Mouse (Mus musculus): ENCODE data around the gene Gm49387. TPM values are rescaled to one million over a fixed set of nuclear protein-coding genes. Genes with fewer than 3 reads are reported as not detected.

The Gm49387 gene
- total RNA-seq, 1 experiment = not detected

DNA sequence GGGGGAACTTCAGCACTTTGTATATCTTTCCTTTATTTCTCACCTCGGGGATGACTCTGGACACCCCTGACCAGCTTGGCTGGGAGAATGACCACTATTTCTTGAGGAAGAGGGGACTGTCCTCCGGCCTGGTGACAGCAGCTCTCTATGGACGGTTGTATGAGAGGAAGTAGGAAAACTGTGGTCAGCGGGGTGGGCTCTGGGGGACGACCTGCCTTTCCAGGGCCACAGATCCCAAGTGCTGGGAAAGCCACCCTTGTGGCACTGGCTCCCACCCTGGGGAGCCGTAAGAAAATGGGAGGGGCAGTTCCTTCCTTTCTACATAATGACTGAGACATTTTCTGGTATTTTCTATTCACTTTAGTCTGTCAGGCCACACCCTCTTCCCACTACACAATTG, 27.1 kb upstream of the Gm49387 start:
- H3K4me3 ChIP-seq (ENCODE audit: insufficient read depth in 1 of 2, low read depth in 1 of 2, low read length in 2 of 2, poor library complexity in 1 of 2, severe bottlenecking in 1 of 2) = no peak overlapping the region
- H3K36me3 ChIP-seq (ENCODE audit: control insufficient read depth, insufficient read depth, low read length, poor library complexity, severe bottlenecking) = no peaks in the 10 kb centered on the region
- H3K27ac ChIP-seq (ENCODE audit: insufficient read depth, low read depth, low read length, poor library complexity, severe bottlenecking) = no peak overlapping the region
- no peak for DNase-seq (ENCODE audit: low read depth, low spot score)
- H3K9me3 ChIP-seq (ENCODE audit: control insufficient read depth, insufficient read depth, low read depth, low read length) = no peaks in the 10 kb centered on the region
- TF ChIP-seq CHD2 (IDR thresholded peaks at IDR 0.05; ENCODE audit: low read depth, low read length) (no peak), HCFC1 (IDR thresholded peaks at IDR 0.05; ENCODE audit: borderline replicate concordance, insufficient read depth, low read length) (no peak), ZNF384 (IDR thresholded peaks at IDR 0.05; ENCODE audit: low read depth, low read length) (no peak)
- H3K4me1 ChIP-seq (ENCODE audit: control insufficient read depth in 2 of 2, insufficient read depth in 2 of 2, low read length in 2 of 2, poor library complexity in 1 of 2) = peaks cover 5 to 19% of the 10 kb centered on the region in 2 experiments; a peak in 3 of 4 replicates
- no peak overlapping the region for H3K9ac ChIP-seq (ENCODE audit: insufficient read depth, low read depth, low read length, poor library complexity, severe bottlenecking)
- in situ Hi-C loops (cut with MboI; ENCODE audit: low sequenced_read_pairs in 2 of 2, unreplicated experiment in 2 of 2) = loop anchor here in 1 of 2 experiments (25.0 kb wide), 1 partner anchor 395 kb away; no protein-coding TSS in a partner anchor

DNA sequence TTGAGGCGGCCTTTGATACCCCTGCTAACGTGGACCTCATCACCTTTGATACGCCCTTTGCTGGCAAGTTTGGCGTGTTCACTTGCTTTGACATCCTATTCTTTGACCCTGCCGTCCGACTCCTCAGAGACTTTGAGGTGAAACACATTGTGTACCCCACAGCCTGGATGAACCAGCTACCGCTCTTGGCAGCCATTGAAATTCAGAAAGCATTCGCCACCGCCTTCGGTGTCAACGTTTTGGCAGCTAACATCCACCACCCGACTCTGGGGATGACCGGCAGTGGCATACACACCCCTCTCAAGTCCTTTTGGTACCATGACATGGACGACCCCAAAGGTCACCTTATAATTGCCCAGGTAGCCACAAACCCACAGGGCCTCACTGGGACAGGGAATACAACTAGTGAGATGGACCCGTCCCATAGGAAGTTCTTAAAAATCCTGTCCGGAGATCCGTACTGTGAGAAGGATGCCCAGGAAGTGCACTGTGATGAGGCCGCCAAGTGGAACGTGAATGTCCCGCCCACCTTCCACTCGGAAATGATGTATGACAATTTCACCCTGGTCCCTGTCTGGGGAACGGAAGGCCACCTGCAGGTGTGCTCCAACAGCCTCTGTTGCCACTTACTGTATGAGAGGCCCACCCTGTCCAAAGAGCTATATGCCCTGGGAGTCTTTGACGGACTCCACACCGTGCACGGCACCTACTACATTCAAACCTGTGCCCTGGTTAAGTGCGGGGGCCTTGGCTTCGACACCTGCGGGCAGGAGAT, 26.4 kb upstream of the Gm49387 start:
- no peak for TF ChIP-seq CHD2 (IDR thresholded peaks at IDR 0.05; ENCODE audit: low read depth, low read length)
- TF ChIP-seq ZNF384 (IDR thresholded peaks at IDR 0.05; ENCODE audit: low read depth, low read length) = no peak
- no peak for TF ChIP-seq ZC3H11A (IDR thresholded peaks at IDR 0.05; ENCODE audit: borderline replicate concordance, low read depth, low read length)
- TF ChIP-seq HCFC1 (IDR thresholded peaks at IDR 0.05; ENCODE audit: borderline replicate concordance, insufficient read depth, low read length) = no peak
- TF ChIP-seq MAFK (IDR thresholded peaks at IDR 0.05; ENCODE audit: insufficient read depth, low read depth, low read length) = no peak
- H3K4me1 ChIP-seq (ENCODE audit: control insufficient read depth in 2 of 2, insufficient read depth in 2 of 2, low read length in 2 of 2, poor library complexity in 1 of 2) = peaks cover 5 to 21% of the 10 kb centered on the region in 2 experiments; a peak in 3 of 4 replicates

DNA sequence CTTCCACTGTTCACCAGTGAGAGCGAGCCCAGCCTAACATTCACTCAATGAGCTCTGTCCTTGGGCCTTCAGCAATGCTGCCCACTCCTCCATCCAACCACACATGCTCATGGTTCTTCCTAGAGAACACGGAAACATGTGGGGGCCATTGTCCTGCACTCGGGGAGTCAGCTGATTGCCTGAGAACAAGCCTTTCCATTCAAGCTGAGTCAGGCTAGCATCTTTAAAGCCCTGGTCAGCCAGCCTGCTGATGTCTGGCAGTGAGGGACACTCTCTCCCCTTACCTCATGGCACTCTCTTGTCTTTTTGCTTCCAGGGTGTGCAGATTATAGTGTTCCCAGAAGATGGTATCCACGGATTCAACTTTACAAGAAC, 24.9 kb upstream of the Gm49387 start:
- Histone ChIP-seq H3K27ac (ENCODE audit: insufficient read depth, low read depth, low read length, poor library complexity, severe bottlenecking) (no peak overlapping the region), H3K9ac (ENCODE audit: insufficient read depth, low read depth, low read length, poor library complexity, severe bottlenecking) (no peak overlapping the region), H3K9me3 (ENCODE audit: control insufficient read depth, insufficient read depth, low read depth, low read length) (no peaks in the 10 kb centered on the region), H3K4me3 (ENCODE audit: insufficient read depth in 1 of 2, low read depth in 1 of 2, low read length in 2 of 2, poor library complexity in 1 of 2, severe bottlenecking in 1 of 2) (no peak overlapping the region), H3K4me1 (ENCODE audit: control insufficient read depth in 2 of 2, insufficient read depth in 2 of 2, low read length in 2 of 2, poor library complexity in 1 of 2) (peaks cover 3 to 18% of the 10 kb centered on the region in 2 experiments; a peak in 3 of 4 replicates), H3K36me3 (ENCODE audit: control insufficient read depth, insufficient read depth, low read length, poor library complexity, severe bottlenecking) (no peaks in the 10 kb centered on the region)
- TF ChIP-seq ZC3H11A (IDR thresholded peaks at IDR 0.05; ENCODE audit: borderline replicate concordance, low read depth, low read length) (no peak), ZNF384 (IDR thresholded peaks at IDR 0.05; ENCODE audit: low read depth, low read length) (no peak), CHD2 (IDR thresholded peaks at IDR 0.05; ENCODE audit: low read depth, low read length) (no peak), MAFK (IDR thresholded peaks at IDR 0.05; ENCODE audit: insufficient read depth, low read depth, low read length) (no peak), HCFC1 (IDR thresholded peaks at IDR 0.05; ENCODE audit: borderline replicate concordance, insufficient read depth, low read length) (no peak)
- DNase-seq (ENCODE audit: low read depth, low spot score) = no peak
- in situ Hi-C loops (cut with MboI; ENCODE audit: low sequenced_read_pairs in 2 of 2, unreplicated experiment in 2 of 2) = loop anchor here in 1 of 2 experiments (25.0 kb wide), 1 partner anchor 397 kb away; no protein-coding TSS in a partner anchor

More for the DNA sequence above, 26.4 kb upstream of the Gm49387 start:
- H3K36me3 ChIP-seq (ENCODE audit: control insufficient read depth, insufficient read depth, low read length, poor library complexity, severe bottlenecking) = no peaks in the 10 kb centered on the region
- H3K4me3 ChIP-seq (ENCODE audit: insufficient read depth in 1 of 2, low read depth in 1 of 2, low read length in 2 of 2, poor library complexity in 1 of 2, severe bottlenecking in 1 of 2) = no peak overlapping the region
- no peak overlapping the region for H3K9ac ChIP-seq (ENCODE audit: insufficient read depth, low read depth, low read length, poor library complexity, severe bottlenecking)
- no peak overlapping the region for H3K27ac ChIP-seq (ENCODE audit: insufficient read depth, low read depth, low read length, poor library complexity, severe bottlenecking)
- in situ Hi-C loops (cut with MboI; ENCODE audit: low sequenced_read_pairs in 2 of 2, unreplicated experiment in 2 of 2) = loop anchor here in 1 of 2 experiments (25.0 kb wide), 1 partner anchor 395 kb away; no protein-coding TSS in a partner anchor
- H3K9me3 ChIP-seq (ENCODE audit: control insufficient read depth, insufficient read depth, low read depth, low read length) = no peaks in the 10 kb centered on the region
- DNase-seq (ENCODE audit: low read depth, low spot score) = no peak

DNA sequence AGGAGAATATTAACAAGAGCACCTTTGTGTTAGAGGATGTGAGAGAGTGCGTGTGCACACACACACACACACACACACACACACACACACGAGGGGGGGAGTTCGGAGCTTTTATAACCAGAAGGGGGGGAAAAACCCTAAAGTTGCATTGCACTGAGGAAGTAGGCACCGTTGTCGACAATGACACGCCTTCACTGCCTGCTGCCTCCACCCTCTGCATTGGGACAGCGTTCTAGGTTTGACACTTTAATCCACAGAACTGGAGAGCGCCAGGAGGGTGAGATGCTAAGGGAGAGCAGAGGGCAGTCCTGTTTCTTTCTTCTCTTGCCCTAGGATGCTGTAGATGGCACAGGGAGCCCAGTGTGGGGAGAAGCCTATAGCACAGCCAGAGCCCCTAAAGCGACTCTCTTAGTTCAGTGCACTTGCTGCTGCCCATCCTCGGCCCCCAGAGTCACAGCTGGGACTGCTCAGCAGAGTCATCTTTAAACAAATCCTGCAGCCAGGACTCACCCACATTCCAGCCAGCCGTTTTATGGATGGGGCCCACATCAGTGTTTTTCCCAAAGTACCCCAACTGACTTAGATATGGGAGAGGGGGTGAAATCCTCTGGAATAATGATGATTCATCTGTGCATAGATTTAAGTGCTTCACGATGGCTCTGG, 24.4 kb upstream of the Gm49387 start:
- H3K9ac ChIP-seq (ENCODE audit: insufficient read depth, low read depth, low read length, poor library complexity, severe bottlenecking) = no peak overlapping the region

More for the DNA sequence above, 24.4 kb upstream of the Gm49387 start:
- Histone ChIP-seq H3K36me3 (ENCODE audit: control insufficient read depth, insufficient read depth, low read length, poor library complexity, severe bottlenecking) (no peaks in the 10 kb centered on the region), H3K9me3 (ENCODE audit: control insufficient read depth, insufficient read depth, low read depth, low read length) (no peaks in the 10 kb centered on the region), H3K27ac (ENCODE audit: insufficient read depth, low read depth, low read length, poor library complexity, severe bottlenecking) (no peak overlapping the region), H3K4me1 (ENCODE audit: control insufficient read depth in 2 of 2, insufficient read depth in 2 of 2, low read length in 2 of 2, poor library complexity in 1 of 2) (peaks cover 2 to 18% of the 10 kb centered on the region in 2 experiments; a peak in 3 of 4 replicates), H3K4me3 (ENCODE audit: insufficient read depth in 1 of 2, low read depth in 1 of 2, low read length in 2 of 2, poor library complexity in 1 of 2, severe bottlenecking in 1 of 2) (no peak overlapping the region)
- no peak for DNase-seq (ENCODE audit: low read depth, low spot score)
- TF ChIP-seq CHD2 (IDR thresholded peaks at IDR 0.05; ENCODE audit: low read depth, low read length) (no peak), MAFK (IDR thresholded peaks at IDR 0.05; ENCODE audit: insufficient read depth, low read depth, low read length) (no peak), HCFC1 (IDR thresholded peaks at IDR 0.05; ENCODE audit: borderline replicate concordance, insufficient read depth, low read length) (no peak), ZC3H11A (IDR thresholded peaks at IDR 0.05; ENCODE audit: borderline replicate concordance, low read depth, low read length) (no peak), ZNF384 (IDR thresholded peaks at IDR 0.05; ENCODE audit: low read depth, low read length) (no peak)
- in situ Hi-C loops (cut with MboI; ENCODE audit: low sequenced_read_pairs in 2 of 2, unreplicated experiment in 2 of 2) = loop anchor here in 1 of 2 experiments (25.0 kb wide), 1 partner anchor 397 kb away; no protein-coding TSS in a partner anchor
